Mouse (Mus musculus) midbrain, postnatal 0 days (tissue): ENCODE results near the gene Rdx. TPM values are rescaled to one million over a fixed set of nuclear protein-coding genes. Genes with fewer than 3 reads are reported as not detected.

Experiments
- ATAC-seq: fragments of 200-750 bp; cut with Nextera tagmentation; 2 replicates; pipeline ENCODE4 v1.8.0; 2017; ENCODE audit warnings: moderate number of reproducible peaks, mild to moderate bottlenecking, moderate TSS enrichment, moderate library complexity; ENCODE audit not compliant: low FRiP score
- DNase-seq: peaks from one replicate; pipeline ENCODE4 v3.0.0-alpha.2; 2015; ENCODE audit warnings: low spot score
- H3K27ac ChIP-seq: fragments of 300-500 bp; sonication (generic); 2 replicates; pipeline ENCODE4 v1.5.1; 2014; ENCODE audit warnings: low read depth, mild to moderate bottlenecking, low read length, mixed read lengths
- H3K27me3 ChIP-seq: fragments of 300-500 bp; sonication (generic); 2 replicates; pipeline ENCODE4 v1.6.1; 2014; ENCODE audit warnings: low read length, control low read depth, mixed read lengths; ENCODE audit not compliant: insufficient read depth
- H3K36me3 ChIP-seq: fragments of 300-500 bp; sonication (generic); 2 replicates; pipeline ENCODE4 v1.6.1; 2014; ENCODE audit warnings: low read length, control low read depth, mixed read lengths; ENCODE audit not compliant: insufficient read depth
- H3K4me1 ChIP-seq: fragments of 300-500 bp; sonication (generic); 2 replicates; pipeline ENCODE4 v1.6.1; 2014; ENCODE audit warnings: mild to moderate bottlenecking, control low read depth, antibody characterized with exemption, low read length, mixed read lengths; ENCODE audit not compliant: insufficient read depth
- H3K4me2 ChIP-seq: fragments of 300-500 bp; sonication (generic); 2 replicates; pipeline ENCODE4 v1.6.1; 2014; ENCODE audit warnings: low read depth, mild to moderate bottlenecking, low read length, mixed read lengths; ENCODE audit not compliant: poor library complexity, severe bottlenecking
- H3K4me3 ChIP-seq: fragments of 300-500 bp; sonication (generic); 2 replicates; pipeline ENCODE4 v1.5.1; 2014; ENCODE audit warnings: low read depth, mild to moderate bottlenecking, low read length, moderate library complexity
- H3K9ac ChIP-seq: fragments of 300-500 bp; sonication (generic); replicated peaks from 2 replicates; pipeline ENCODE4 v1.6.1; 2014; ENCODE audit warnings: mild to moderate bottlenecking, low read length, moderate library complexity, mixed read lengths; ENCODE audit not compliant: poor library complexity, severe bottlenecking
- H3K9me3 ChIP-seq: fragments of 300-500 bp; sonication (generic); 2 replicates; pipeline ENCODE4 v1.6.1; 2016; ENCODE audit warnings: low read length, control low read depth
- CTCF ChIP-seq: IDR thresholded peaks from 2 replicates; pipeline ENCODE4 v1.5.1; 2016; ENCODE audit warnings: antibody characterized with exemption, mild to moderate bottlenecking
- WGBS: fragments of 180-500 bp; shearing (Covaris S2); extraction: QIAGEN DNeasy Blood & Tissue Kit; methylation state at CpG from one replicate; pipeline ENCODE4 v1.1.7; 2014; 5-methylcytosine and 5-hydroxymethylcytosine counted together
- polyA plus RNA-seq: library from polyadenylated mRNA; unstranded; fragments of >200 nt; fragmentation: Nextera tagmentation; extraction: Ambion mirVana; gene quantifications from 2 replicates; pipeline ENCODE4 v1.2.1, GENCODE M21; 2015
- total RNA-seq: library from RNA; depleted of rRNA; stranded (reverse); fragments of >200 nt; gene quantifications from 2 replicates; pipeline ENCODE4 v1.2.3, GENCODE M21; 2014

Rdx gene
- total and polyA plus RNA-seq, 2 experiments from 2014 or later = 53.3 to 85.7 TPM

GRCm38 (mm10) chr9:52013900-52014455, 33.0 kb upstream of the Rdx start:
- Histone ChIP-seq H3K4me3 (no peak overlapping the region), H3K9me3 (no peaks in the 10 kb centered on the region), H3K27me3 (no peaks in the 10 kb centered on the region), H3K4me1 (no peaks in the 10 kb centered on the region), H3K36me3 (no peaks in the 10 kb centered on the region), H3K9ac (no peak overlapping the region), H3K27ac (no peak overlapping the region), H3K4me2 (no peak overlapping the region)
- ATAC-seq (no peak), DNase-seq (no peak)
- TF ChIP-seq CTCF = no peak
- WGBS = 66% methylated on average over 5 of the region's 5 CpGs

- no peak overlapping the region for H3K9ac ChIP-seq
- H3K27me3 ChIP-seq = no peaks in the 10 kb centered on the region
- DNase-seq = no peak
- H3K9me3 ChIP-seq = no peaks in the 10 kb centered on the region
- TF ChIP-seq CTCF = no peak
- no peak overlapping the region for H3K4me3 ChIP-seq
- H3K4me2 ChIP-seq = no peak overlapping the region
- H3K27ac ChIP-seq = no peak overlapping the region
- ATAC-seq = no peak
- no peaks in the 10 kb centered on the region for H3K4me1 ChIP-seq
- 82% methylated on average over 3 of the region's 3 CpGs for WGBS
- H3K36me3 ChIP-seq = no peaks in the 10 kb centered on the region
These were observed 29.9 kb upstream of the Rdx start for GRCm38 (mm10) chr9:52017091-52017490.

- no peaks in the 10 kb centered on the region for H3K4me1 ChIP-seq
- DNase-seq (no peak), ATAC-seq (no peak)
- TF ChIP-seq CTCF = no peak
- H3K36me3 ChIP-seq = no peaks in the 10 kb centered on the region
- H3K4me2 ChIP-seq = no peak overlapping the region
- H3K9me3 ChIP-seq = no peaks in the 10 kb centered on the region
- H3K27me3 ChIP-seq = no peaks in the 10 kb centered on the region
- no peak overlapping the region for H3K9ac ChIP-seq
- WGBS = 69% methylated on average over 2 of the region's 2 CpGs
- H3K27ac ChIP-seq = no peak overlapping the region
- H3K4me3 ChIP-seq = no peak overlapping the region
These were observed 29.1 kb upstream of the Rdx start for GRCm38 (mm10) chr9:52017824-52018223.

DNA sequence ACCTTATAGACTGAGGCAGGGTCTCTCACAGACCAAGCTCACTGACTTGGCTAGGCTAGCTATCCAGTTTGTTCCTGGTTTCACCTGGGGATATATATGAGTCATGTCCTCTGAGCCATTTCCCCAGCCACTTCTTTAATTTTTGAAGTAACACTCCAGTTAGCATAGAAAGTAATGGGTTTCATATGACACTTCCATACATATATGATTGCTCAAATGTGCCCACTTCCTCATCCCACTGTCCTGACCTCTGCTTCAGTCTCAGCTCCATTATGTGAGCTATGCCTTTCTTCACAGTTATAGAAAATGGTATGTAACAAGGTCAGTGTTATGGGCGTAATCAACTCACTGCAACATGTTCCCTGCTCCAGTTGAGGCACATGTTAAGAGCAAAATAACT, 28.5 kb upstream of the Rdx start:
- Histone ChIP-seq H3K4me1 (no peaks in the 10 kb centered on the region), H3K27ac (no peak overlapping the region), H3K4me3 (no peak overlapping the region), H3K9me3 (no peaks in the 10 kb centered on the region), H3K9ac (no peak overlapping the region), H3K4me2 (no peak overlapping the region), H3K27me3 (no peaks in the 10 kb centered on the region), H3K36me3 (no peaks in the 10 kb centered on the region)
- DNase-seq (no peak), ATAC-seq (no peak)
- TF ChIP-seq CTCF = no peak
- WGBS = 93% methylated on average over 1 of the region's 1 CpGs

DNA sequence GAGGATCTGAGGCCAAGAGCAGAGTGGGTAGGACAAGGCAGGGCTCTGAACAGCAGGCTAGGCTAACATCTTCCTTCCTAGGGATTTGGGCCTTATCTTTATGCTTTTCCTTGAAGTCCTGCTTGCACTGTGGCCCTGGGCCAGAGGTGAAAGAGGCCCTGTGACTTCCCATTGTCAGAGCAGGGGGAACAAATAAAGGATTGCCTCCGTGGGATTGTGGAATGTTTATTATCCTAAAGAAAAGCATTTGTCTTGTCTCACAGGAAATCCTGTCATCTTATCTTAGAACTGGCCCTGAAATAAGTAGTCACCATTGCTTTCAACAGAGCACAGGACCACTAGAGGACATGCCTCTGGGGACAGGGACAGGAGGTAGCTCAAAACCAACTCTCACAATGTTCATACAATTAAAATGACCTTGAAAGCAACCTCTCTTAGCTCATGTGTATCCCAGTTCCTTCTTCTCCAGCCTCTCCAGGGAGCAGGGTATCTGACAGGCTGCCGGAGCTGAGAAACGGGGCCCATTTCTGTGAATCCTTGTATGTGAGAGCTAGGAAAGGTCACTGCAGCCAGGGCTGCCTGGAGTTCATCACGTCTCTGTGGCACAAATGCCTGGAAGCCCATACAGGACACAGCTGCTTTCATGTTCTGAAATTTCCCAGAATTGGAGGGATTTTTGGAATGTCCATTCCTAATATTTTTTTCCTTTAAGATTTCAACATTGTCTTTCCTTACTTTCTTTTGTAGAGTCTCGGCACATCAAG, 19.5 kb upstream of the Rdx start:
- WGBS = 32% methylated on average over 5 of the region's 5 CpGs
- no peak for ATAC-seq
- no peaks in the 10 kb centered on the region for H3K36me3 ChIP-seq
- no peak overlapping the region for H3K27ac ChIP-seq
- no peak overlapping the region for H3K4me2 ChIP-seq
- no peaks in the 10 kb centered on the region for H3K4me1 ChIP-seq
- H3K9me3 ChIP-seq = no peaks in the 10 kb centered on the region
- H3K4me3 ChIP-seq = no peak overlapping the region
- H3K27me3 ChIP-seq = no peaks in the 10 kb centered on the region
- TF ChIP-seq CTCF = no peak
- DNase-seq = no peak
- H3K9ac ChIP-seq = no peak overlapping the region
